Mouse (Mus musculus) brown adipose tissue, adult 24 weeks (tissue): ENCODE results near the gene Stxbp1. TPM values are rescaled to one million over a fixed set of nuclear protein-coding genes. Genes with fewer than 3 reads are reported as not detected.
A peak's percentile ranks its signal among the peaks of the same experiment; 100 is the strongest.

Source experiments
- H3K27ac ChIP-seq: fragments of 200-500 bp; replicated peaks from 2 replicates; pipeline ENCODE4 v1.5.1; 2012; ENCODE audit warnings: low read depth, mild to moderate bottlenecking, low read length
- H3K4me1 ChIP-seq: fragments of 200-500 bp; 2 replicates; pipeline ENCODE4 v1.6.1; 2012; ENCODE audit warnings: low read length, mixed read lengths; ENCODE audit not compliant: control insufficient read depth, insufficient read depth, insufficient read length
- H3K4me3 ChIP-seq: fragments of 200-500 bp; 2 replicates; pipeline ENCODE4 v1.5.1; 2012; ENCODE audit warnings: low read depth, mild to moderate bottlenecking, low read length, moderate library complexity; ENCODE audit not compliant: insufficient read depth
- polyA plus RNA-seq: library from polyadenylated mRNA; stranded (reverse); fragments of >200 nt; gene quantifications from 2 replicates; pipeline ENCODE4 v1.2.4, GENCODE M21; 2012; ENCODE audit not compliant: missing spikeins, insufficient read depth, insufficient read length

The Stxbp1 gene
- polyA plus RNA-seq, 1 experiment, result 4.0 TPM

DNA sequence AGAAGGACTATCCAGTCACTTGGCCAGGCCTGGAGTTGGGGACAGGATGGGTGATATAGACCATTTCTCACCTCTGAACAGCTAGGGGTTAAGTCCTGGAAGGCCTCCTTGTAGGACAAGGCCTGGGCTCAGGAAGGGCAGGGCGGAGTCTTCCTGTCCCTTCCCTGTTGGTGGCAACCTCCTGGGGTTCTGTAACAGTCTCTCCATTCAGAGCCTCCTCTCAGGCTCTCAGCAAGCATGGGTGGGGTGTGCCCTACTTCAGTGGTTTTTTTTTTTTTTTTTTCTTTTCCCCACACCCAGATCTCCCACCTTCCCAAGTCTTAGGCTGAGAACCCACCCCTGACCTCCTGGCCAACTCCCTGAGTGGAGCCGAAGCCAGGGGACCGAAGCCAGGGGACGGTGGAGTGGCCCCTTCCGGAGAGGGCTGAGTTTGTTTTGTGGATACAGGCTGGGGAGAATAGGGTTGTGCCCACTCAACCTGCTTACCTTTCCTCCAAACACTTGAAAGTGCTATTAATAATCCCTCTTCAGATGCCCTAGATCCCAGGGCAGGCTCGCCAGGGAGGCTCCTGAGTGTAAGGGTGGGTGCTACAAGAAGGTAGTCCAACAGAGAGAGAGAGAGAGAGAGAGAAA, 30.8 kb upstream of the Stxbp1 start:
- H3K4me1 ChIP-seq, result peaks cover 14% of the 10 kb centered on the region
- peak overlapping the region; percentile 48; the same call in 1 of the 2 replicates for H3K27ac ChIP-seq
- H3K4me3 ChIP-seq, result peak overlapping the region; percentile 71

DNA sequence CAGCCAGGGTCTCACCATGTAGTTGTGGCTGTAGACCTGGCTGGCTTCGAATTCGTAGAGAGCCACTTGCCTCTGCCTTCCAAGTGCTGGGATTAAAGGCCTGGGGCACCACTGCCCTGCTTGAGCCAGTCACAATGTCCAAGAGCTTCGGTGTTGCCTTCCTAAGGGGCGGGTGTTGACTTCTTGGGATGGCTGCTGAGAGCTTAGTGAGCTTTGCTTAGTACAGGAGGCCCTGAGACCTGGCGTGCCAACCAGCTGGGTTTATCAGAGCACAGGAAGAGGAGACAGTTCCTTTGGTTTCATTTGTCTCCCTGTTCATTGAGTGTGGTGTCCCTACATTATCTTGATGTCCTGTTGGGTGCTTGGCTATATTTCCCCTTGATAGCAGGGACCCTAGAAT, 30.3 kb upstream of the Stxbp1 start:
- Histone ChIP-seq H3K4me1 (peaks cover 13% of the 10 kb centered on the region), H3K27ac (peak overlapping the region; percentile 48), H3K4me3 (peak overlapping the region; percentile 71)

DNA sequence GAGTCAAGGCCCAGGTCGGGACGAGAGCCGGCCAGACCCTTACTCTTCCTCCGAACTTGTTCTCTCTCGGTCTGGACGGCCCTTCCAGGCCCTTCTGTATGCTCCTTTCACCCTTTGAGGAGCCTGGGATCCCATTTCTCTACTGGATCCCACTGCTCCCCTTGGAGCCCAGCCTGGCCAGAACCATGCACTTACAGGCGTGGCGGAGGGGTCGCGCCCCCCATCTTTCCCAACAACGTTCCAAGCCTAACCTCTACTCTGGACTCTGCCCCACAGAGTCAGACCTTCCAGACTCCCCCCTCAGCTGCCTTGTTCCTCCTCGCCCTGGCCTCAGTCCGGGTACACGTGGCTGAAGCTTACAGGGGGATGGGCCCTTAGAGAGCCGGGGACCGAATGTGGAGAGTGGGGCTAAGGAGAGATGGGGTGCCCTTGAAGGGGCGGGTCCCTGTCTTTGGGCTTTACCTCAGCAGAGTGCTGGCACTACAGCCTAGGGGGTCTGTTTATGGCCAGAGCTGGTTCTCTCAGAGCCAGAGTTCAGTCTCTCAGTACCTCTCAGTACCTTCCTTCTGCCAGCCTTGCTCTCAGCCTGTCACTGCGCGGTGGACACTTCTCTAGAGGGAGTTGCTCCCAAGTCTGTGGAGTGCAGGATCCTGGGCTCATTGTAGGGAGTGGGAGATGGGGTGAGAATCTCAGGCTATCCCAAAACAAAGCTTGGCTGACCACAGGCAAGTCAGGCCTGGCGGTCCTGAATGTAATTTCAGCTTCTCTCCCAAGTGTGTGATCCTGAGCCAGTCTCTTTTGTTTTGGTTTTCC, 29.7 kb upstream of the Stxbp1 start:
- H3K4me3 ChIP-seq, result peak overlapping the region; percentile 71
- H3K4me1 ChIP-seq, result peaks cover 12% of the 10 kb centered on the region

DNA sequence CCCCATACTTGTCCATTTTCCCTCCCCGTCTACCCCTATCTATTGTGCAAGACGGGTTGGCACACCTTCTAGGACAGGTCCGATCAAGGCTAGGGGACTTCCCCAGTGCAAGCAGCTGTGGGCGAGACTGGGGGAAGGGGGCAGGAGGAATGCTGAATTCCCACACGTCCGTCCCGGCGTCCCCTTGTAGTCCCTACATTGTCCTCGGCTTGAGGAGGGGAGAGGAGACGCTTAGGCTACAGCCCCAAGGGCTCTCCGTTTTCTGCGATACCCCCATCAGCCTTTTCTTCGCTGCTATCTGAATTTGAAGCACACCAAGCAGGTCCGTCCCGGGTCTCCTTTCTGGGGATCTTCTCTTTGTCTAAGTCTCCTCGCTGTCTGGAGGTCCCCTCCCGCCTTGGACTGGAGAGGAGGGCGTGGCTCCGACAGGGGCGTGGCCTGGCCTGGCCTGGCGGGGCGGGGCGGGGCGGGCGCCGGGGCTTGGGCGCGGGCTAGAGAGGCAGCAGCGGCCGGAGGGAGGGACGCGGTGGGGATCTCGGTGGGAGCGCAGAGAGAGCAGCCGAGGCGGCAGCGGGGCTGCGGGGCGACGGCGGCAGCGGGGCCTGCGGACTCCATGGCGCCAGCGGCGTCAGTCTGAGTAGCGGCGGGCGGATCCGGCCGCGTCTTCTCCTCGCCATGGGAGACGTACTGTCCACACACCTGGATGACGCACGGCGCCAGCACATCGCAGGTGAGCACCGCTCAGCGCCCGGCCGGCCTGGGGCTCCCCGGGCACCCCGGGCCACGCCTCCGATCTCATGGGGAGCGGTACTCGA, 28.8 kb upstream of the Stxbp1 start, which contains the start of gene Fam129b:
Fam129b (plus strand) TSS at position 440 of the 815 bp plus-strand sequence.
- peaks cover 7% of the 10 kb centered on the region for H3K4me1 ChIP-seq
- H3K27ac ChIP-seq, result peak within 1 kb of the TSS; percentile 52
- H3K4me3 ChIP-seq, result peak within 1 kb of the TSS; percentile 71

More for the DNA sequence above, 29.7 kb upstream of the Stxbp1 start:
- peak overlapping the region; percentile 48 for H3K27ac ChIP-seq

DNA sequence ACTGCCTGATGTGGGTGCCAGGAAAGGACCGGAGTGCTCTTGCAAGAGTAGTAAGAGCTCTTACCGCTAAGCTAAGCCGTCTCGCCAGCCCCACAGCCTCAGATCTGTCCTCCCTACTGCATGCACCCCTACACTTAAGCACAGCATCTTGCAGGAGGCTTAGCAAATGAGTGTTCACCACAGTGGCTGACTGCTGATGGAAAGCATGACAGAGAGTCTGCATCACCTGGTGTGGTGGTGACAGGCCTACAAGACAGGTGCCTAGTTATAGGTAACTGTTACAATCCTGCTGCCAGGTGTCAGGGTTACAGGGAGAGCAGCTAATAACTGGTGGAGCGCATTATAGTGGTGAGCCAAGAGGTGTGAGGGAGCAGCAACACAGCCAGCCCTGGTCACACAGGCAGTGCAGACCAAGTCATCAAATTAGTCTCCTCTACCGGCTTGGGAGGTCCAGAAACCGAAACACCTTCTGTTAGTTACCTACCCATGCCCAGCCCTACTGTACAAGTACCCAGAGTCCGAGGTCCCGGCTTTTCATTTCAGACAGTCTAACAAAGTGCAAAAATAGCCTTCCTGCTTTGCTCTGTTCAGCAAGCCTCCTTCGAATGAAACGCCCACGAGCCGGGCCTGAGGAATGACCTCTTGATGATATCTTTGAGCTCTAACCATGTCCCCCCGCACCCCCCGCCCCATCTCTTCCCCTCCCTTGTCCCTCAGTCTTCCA, 28.1 kb upstream of the Stxbp1 start:
- Histone ChIP-seq H3K4me3 (peak overlapping the region; percentile 71), H3K4me1 (peaks cover 7% of the 10 kb centered on the region), H3K27ac (no peak overlapping the region)

DNA sequence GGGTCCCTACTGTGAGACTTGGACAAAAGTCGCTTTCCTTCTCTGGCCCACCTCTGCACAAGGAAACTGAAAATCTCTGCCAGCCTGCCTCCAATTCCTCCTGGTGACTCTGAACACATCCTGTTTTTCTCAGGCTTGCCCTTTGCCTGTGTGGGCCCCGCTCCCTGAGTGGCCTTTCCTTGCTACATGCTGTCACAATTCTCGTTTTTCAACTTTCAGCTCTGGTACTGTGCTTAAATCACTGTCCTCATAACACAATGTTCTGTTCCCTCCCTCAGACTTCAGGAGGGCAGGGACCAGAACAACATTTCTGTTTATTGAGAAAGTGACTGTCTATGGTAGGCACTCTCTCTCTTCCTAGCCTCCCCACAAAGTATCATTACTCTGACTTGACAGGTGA, 27.0 kb upstream of the Stxbp1 start:
- Histone ChIP-seq H3K27ac (no peak overlapping the region), H3K4me1 (peaks cover 7% of the 10 kb centered on the region), H3K4me3 (no peak overlapping the region)

DNA sequence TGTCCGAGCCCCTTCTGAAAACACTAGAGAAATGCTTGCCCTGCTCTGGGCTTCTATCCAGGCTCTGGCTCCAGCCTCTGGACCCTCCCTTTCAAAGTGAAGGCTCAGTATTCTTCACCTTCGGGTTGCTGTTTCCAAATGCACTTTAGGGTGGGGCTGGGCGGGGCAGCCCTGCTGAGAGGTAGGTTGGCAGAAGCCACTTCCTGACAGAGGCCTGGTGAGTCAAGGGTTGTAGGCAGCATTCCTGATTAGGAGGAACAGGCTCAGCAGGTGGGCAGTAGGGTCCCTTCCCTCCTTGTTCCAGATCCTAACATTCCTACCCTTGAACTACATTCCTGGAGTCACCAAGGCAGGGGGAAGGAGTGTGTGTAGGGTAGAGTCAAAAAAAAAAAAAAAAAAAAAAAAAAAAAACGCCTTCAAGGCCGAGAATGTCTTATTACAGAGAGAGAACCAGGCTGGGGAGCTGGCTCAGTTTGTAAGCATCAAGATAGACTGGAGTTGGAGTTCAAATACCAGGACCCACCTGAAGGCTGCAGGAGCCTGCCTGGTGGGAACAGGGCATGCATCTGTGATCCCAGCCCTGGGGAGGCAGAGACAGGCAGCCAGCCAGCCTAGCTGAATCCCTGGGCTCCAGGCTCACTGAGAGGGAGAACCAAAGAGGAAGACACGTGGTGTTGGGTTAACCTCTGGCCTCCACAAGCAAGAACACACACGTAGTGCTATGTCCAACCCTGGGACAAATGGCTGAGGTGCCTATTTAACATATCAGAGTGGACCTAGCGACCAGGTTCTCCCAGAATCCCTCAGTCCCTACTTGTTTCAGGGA, 23.4 kb upstream of the Stxbp1 start:
- peaks cover 3% of the 10 kb centered on the region; the same call in 1 of the 2 replicates for H3K4me1 ChIP-seq
- no peak overlapping the region for H3K4me3 ChIP-seq
- H3K27ac ChIP-seq, result no peak overlapping the region

DNA sequence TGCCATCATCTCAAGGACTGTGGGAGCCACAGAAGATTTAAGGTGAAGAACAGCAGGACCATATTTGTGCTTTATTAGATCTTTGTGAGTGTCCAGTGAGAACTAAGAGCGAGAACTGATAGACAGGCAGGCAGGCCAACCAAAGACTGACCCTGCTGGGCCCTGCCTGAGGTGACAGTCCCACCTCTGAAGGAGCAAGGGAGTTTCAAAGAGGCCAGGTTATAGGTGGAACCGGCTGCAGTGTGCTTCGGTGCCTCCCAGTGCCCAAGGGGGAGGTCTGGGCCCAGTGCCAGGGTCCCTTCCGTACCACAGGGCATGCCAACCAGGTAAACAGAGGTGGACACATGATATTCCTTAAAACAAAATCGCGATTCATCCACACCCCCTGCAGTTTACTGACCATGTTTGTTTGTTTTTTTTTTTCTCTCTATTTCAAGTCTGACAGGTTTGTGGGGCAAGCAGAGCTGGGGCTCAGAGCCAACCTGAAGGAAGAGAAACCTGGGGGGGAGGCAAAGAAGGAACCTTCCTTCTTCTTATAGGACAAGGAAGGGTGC, 22.8 kb upstream of the Stxbp1 start:
- Histone ChIP-seq H3K4me3 (no peak overlapping the region), H3K27ac (no peak overlapping the region), H3K4me1 (peaks cover 3% of the 10 kb centered on the region; the same call in 1 of the 2 replicates)

DNA sequence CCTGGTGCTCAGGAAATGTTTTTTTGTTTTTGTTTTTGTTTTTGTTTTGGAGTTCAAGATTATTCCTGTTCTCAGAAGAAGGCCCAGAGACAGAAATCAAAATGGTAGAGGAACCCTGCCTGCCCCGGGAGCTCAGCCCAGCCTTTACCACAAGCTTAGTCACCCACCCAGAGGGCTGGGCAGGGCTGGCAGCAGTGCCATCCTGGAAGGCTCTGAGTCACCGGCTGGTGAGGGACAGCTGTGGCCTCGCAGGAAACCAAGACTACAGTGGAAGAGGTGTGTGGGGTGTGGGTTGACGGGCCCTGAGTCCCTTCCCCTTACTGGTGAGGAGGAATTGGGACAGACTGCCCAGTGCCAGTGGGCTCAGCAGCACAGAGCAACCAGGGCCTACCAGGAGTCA, 20.3 kb upstream of the Stxbp1 start:
- Histone ChIP-seq H3K4me3 (no peak overlapping the region), H3K4me1 (no peaks in the 10 kb centered on the region), H3K27ac (no peak overlapping the region)

DNA sequence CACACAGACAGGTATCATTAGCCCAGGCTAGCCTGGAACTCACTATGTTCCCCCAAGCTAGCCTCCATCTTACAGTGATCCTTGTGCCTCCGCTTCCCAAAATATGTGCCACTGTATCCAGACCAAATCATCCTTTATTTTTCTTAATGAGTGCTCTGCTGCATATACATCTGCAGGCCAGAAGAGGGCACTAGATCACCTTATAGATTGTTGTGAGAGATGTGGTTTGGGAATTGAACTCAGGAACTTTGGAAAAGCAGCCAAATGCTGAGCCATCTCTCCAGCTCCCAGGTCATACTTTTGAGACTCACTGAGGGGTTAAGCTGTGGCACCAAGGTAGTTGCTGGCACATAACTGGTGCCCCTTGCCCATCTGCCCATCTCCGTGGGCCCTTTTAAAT, 17.7 kb upstream of the Stxbp1 start:
- Histone ChIP-seq H3K4me1 (no peaks in the 10 kb centered on the region), H3K27ac (no peak overlapping the region), H3K4me3 (no peak overlapping the region)

DNA sequence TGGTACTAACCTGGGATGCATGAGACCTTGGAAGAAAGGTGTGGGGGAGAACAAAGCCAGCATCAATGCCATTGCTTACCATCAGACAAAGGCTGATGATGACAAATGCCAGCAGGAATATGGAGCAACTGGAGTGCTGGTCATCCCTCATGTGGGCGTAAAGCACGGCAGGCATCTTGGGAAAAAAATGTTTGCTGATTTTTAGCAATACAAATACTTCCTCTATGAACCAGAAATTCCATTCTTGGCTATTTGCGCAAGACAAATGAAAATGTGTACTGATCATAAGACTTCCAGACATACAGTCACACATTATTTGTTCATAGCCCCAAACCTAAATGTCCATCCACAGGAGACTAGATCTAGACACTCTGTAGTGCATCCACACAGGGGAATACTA, 16.3 kb upstream of the Stxbp1 start:
- Histone ChIP-seq H3K27ac (no peak overlapping the region), H3K4me3 (no peak overlapping the region), H3K4me1 (no peaks in the 10 kb centered on the region)

DNA sequence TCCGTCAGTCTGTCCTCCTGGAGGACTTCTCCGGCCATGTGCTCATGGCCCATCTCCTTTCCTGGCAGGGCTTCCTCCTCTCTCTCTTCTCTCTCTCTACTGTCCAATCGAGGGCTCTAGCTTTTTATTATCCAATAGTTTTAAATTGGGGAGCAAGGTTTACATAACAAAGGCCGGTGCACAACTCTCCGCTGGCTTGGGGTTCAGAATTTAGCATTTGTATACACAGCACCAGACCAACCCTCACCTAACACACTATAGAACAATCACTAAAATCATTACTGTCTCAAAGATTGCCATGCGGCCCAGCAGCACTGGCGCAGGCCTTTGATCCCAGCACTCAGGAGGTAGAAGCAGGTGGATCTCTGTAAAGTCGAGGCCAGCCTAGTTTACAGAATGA, 13.8 kb upstream of the Stxbp1 start:
- H3K4me3 ChIP-seq, result no peak overlapping the region
- no peak overlapping the region for H3K27ac ChIP-seq
- no peaks in the 10 kb centered on the region for H3K4me1 ChIP-seq

DNA sequence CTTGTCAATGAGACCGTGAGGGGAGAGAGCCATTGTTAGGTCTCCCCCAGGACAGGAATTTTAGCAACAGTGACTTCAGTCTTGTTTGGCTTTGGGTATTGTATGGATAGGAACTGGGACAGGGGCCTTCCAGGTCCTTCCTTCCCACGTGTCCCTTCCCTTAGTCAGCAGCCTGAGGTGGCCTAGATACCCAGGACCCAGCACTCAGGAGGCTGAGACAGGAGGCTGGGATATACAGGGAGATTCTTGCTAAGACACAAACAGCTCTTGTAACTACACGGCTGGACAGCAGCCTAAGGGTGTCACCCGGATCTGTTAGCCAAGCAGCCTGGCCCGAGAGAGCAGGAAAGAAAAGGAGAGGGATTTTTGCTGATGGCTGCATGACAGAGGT, 12.6 kb upstream of the Stxbp1 start:
- H3K4me1 ChIP-seq, result no peaks in the 10 kb centered on the region
- H3K4me3 ChIP-seq, result no peak overlapping the region
- no peak overlapping the region for H3K27ac ChIP-seq
